Mouse (Mus musculus) liver, adult 2 months (tissue): ENCODE measurements at regions not wholly inside any gene's neighbourhood (a gene's known extent, or its start where the extent isn't known, plus 50 kb on each side); places are given as distances from the start of the nearest gene placed in this dataset.

Experiments used
- DNase-seq: peaks from one replicate; pipeline ENCODE4 v3.0.0-alpha.2; 2011; ENCODE audit warnings: low read depth, low spot score; ENCODE audit errors: extremely low read depth
- H3K27ac ChIP-seq: fragments of 200-500 bp; replicated peaks from 2 replicates; pipeline ENCODE4 v1.5.1; 2012; ENCODE audit warnings: low read depth, mild to moderate bottlenecking, control low read depth, inconsistent platforms, low read length; ENCODE audit not compliant: insufficient read depth
- H3K27me3 ChIP-seq: fragments of 200-500 bp; 2 replicates; pipeline ENCODE4 v1.6.1; 2012; ENCODE audit warnings: mild to moderate bottlenecking, moderate library complexity, low read length, inconsistent platforms; ENCODE audit not compliant: control insufficient read depth, insufficient read depth
- H3K36me3 ChIP-seq: fragments of 200-500 bp; 2 replicates; pipeline ENCODE4 v1.6.1; 2012; ENCODE audit warnings: low read length, inconsistent platforms; ENCODE audit not compliant: control insufficient read depth, insufficient read depth
- H3K4me1 ChIP-seq: fragments of 200-500 bp; 2 replicates; pipeline ENCODE4 v1.6.1; 2011; ENCODE audit warnings: low read length; ENCODE audit not compliant: control insufficient read depth, insufficient read depth
- H3K4me3 ChIP-seq: fragments of 200-500 bp; 2 replicates; pipeline ENCODE4 v1.5.1; 2011; ENCODE audit warnings: low read depth, mild to moderate bottlenecking, control low read depth, low read length, moderate library complexity; ENCODE audit not compliant: insufficient read depth
- H3K79me2 ChIP-seq: fragments of 200-500 bp; 2 replicates; pipeline ENCODE4 v1.6.1; 2012; ENCODE audit warnings: inconsistent platforms, mild to moderate bottlenecking, low read length, moderate library complexity; ENCODE audit not compliant: control insufficient read depth, insufficient read depth
- H3K9ac ChIP-seq: fragments of 200-500 bp; 2 replicates; pipeline ENCODE4 v1.6.1; 2012; ENCODE audit warnings: low read depth, mild to moderate bottlenecking, control low read depth, inconsistent platforms, low read length
- CTCF ChIP-seq: fragments of 200-500 bp; IDR thresholded peaks from 2 replicates; pipeline ENCODE4 v1.5.1; 2011; ENCODE audit warnings: low read depth, low read length, control low read depth
- POLR2A ChIP-seq: fragments of 200-500 bp; IDR thresholded peaks from 2 replicates; pipeline ENCODE4 v1.6.1; 2011; ENCODE audit warnings: low read length, control low read depth; ENCODE audit not compliant: insufficient read depth; ENCODE audit errors: extremely low read depth
- WGBS: fragments of 180-500 bp; shearing (Covaris S2); methylation state at CpG from one replicate; pipeline ENCODE4 v1.1.7; 2018; 5-methylcytosine and 5-hydroxymethylcytosine counted together

- no peaks in the 10 kb centered on the region for H3K27me3 ChIP-seq
- DNase-seq: no peak
- no peak overlapping the region for H3K27ac ChIP-seq
- H3K9ac ChIP-seq: no peak overlapping the region
- no peak overlapping the region for H3K4me3 ChIP-seq
- TF ChIP-seq POLR2A (no peak), CTCF (no peak)
- 71% methylated on average over 8 of the region's 8 CpGs for WGBS
- no peaks in the 10 kb centered on the region for H3K79me2 ChIP-seq
- no peaks in the 10 kb centered on the region for H3K4me1 ChIP-seq
- H3K36me3 ChIP-seq: no peaks in the 10 kb centered on the region
These were observed 465.0 kb downstream of the Tns3 start for GRCm38 (mm10) chr11:8199293-8199692.
